Mouse (Mus musculus) layer of hippocampus, adult 6 months (tissue): ENCODE measurements around the gene Ociad1. TPM values are rescaled to one million over a fixed set of nuclear protein-coding genes. Genes with fewer than 3 reads are reported as not detected.

Source experiments
- long read RNA-seq, 2 experiments: library from polyadenylated mRNA; unstranded; transcript quantifications; one replicate each; pipeline ENCODE4 v2.0.0; 2019 to 2020
- polyA plus RNA-seq: library from polyadenylated mRNA; unstranded; fragments of <200 nt; fragmentation: Nextera tagmentation; gene quantifications from 2 replicates; pipeline ENCODE4 v1.2.3, GENCODE M21; 2021

Gene Ociad1
- 735 TPM in 2 replicates for polyA plus RNA-seq
- long read RNA-seq, experiment 1, transcript Ociad1-204 (8 exons, 1,139 nt), result minor isoform, 82 of 701 reads
- long read RNA-seq, experiment 1, transcript Ociad1-202 (8 exons, 1,311 nt), result major isoform, 274 of 701 reads
- long read RNA-seq, experiment 1, transcript Ociad1-201 (9 exons, 1,523 nt), result major isoform, 274 of 701 reads
- long read RNA-seq, experiment 1, partial matches to known transcripts, result 20 of 701 reads
- long read RNA-seq, experiment 1, other reads (novel, unspliced or antisense), result 51 of 701 reads
- long read RNA-seq, experiment 2, transcript Ociad1-204 (8 exons, 1,139 nt), result minor isoform, 99 of 962 reads
- long read RNA-seq, experiment 2, transcript Ociad1-202 (8 exons, 1,311 nt), result minor isoform, 359 of 962 reads
- long read RNA-seq, experiment 2, transcript Ociad1-201 (9 exons, 1,523 nt), result major isoform, 422 of 962 reads
- long read RNA-seq, experiment 2, partial matches to known transcripts, result 3 of 962 reads
- long read RNA-seq, experiment 2, other reads (novel, unspliced or antisense), result 79 of 962 reads

GRCm38 (mm10) chr5:73292502-73293457 is at the start of gene Ociad1:
TSS of gene Ociad1 (plus strand) at chr5:73292784.

GRCm38 (mm10) chr5:73256352-73257065 is 36.1 kb upstream of the Ociad1 start, which contains the start of gene Fryl:
TSS of gene Fryl (minus strand) at chr5:73256619.

GRCm38 (mm10) chr5:73340723-73341235 is 48.2 kb downstream of the Ociad1 start, which contains the start of gene Ociad2:
TSS of gene Ociad2 (minus strand) at chr5:73341028.

Other genes with a start within 250 kb of the Ociad1 start
- gene Fryl, start 36.2 kb upstream of the Ociad1 start, polyA plus RNA-seq, result 12.7 and 16.0 TPM in 2 replicates
- 117 and 122 TPM in 2 replicates for gene Ociad2, start 48.2 kb downstream of the Ociad1 start, polyA plus RNA-seq
- gene Cwh43, start 113.3 kb downstream of the Ociad1 start, polyA plus RNA-seq, result 0.25 and 0.44 TPM in 2 replicates
- 33.1 and 34.6 TPM in 2 replicates for gene Dcun1d4, start 188.2 kb downstream of the Ociad1 start, polyA plus RNA-seq